Mouse (Mus musculus) midbrain, embryonic 14.5 days (tissue): ENCODE results near the gene Klf2. TPM values are rescaled to one million over a fixed set of nuclear protein-coding genes. Genes with fewer than 3 reads are reported as not detected.

Experiments
- ATAC-seq: fragments of 200-750 bp; cut with Nextera tagmentation; 2 replicates; pipeline ENCODE4 v1.8.0; 2017; ENCODE audit warnings: moderate number of reproducible peaks, moderate library complexity; ENCODE audit not compliant: low FRiP score, low TSS enrichment
- DNase-seq: peaks from one replicate; pipeline ENCODE4 v3.0.0-alpha.2; 2015
- H3K27ac ChIP-seq: fragments of 300-500 bp; sonication (generic); replicated peaks from 2 replicates; pipeline ENCODE4 v1.5.1; 2014; ENCODE audit warnings: mild to moderate bottlenecking, low read depth, low read length, moderate library complexity
- H3K27me3 ChIP-seq: fragments of 300-500 bp; sonication (generic); 2 replicates; pipeline ENCODE4 v1.6.1; 2014; ENCODE audit warnings: low read length, control low read depth, mixed read lengths; ENCODE audit not compliant: control insufficient read depth, insufficient read depth
- H3K36me3 ChIP-seq: fragments of 300-500 bp; sonication (generic); 2 replicates; pipeline ENCODE4 v1.6.1; 2014; ENCODE audit warnings: low read length, control low read depth; ENCODE audit not compliant: control insufficient read depth, insufficient read depth
- H3K4me1 ChIP-seq: fragments of 300-500 bp; sonication (generic); 2 replicates; pipeline ENCODE4 v1.6.1; 2014; ENCODE audit warnings: mild to moderate bottlenecking, antibody characterized with exemption, low read length, control low read depth; ENCODE audit not compliant: control insufficient read depth, insufficient read depth
- H3K4me2 ChIP-seq: fragments of 300-500 bp; sonication (generic); 2 replicates; pipeline ENCODE4 v1.6.1; 2014; ENCODE audit warnings: mild to moderate bottlenecking, low read length, moderate library complexity
- H3K4me3 ChIP-seq: fragments of 300-500 bp; sonication (generic); replicated peaks from 2 replicates; pipeline ENCODE4 v1.5.1; 2014; ENCODE audit warnings: low read depth, low read length
- H3K9ac ChIP-seq: fragments of 300-500 bp; sonication (generic); replicated peaks from 2 replicates; pipeline ENCODE4 v1.6.1; 2014; ENCODE audit warnings: mild to moderate bottlenecking, low read length, moderate library complexity
- H3K9me3 ChIP-seq: fragments of 300-500 bp; sonication (generic); 2 replicates; pipeline ENCODE4 v1.6.1; 2016; ENCODE audit warnings: low read length, control low read depth, mixed read lengths; ENCODE audit not compliant: control insufficient read depth
- WGBS: fragments of 180-500 bp; shearing (Covaris S2); extraction: QIAGEN DNeasy Blood & Tissue Kit; methylation state at CpG from one replicate; pipeline ENCODE4 v1.1.7; 2014; 5-methylcytosine and 5-hydroxymethylcytosine counted together
- polyA plus RNA-seq: library from polyadenylated mRNA; unstranded; fragments of >200 nt; fragmentation: Nextera tagmentation; extraction: Ambion mirVana; gene quantifications from 2 replicates; pipeline ENCODE4 v1.2.1, GENCODE M21; 2014

Gene Klf2
- polyA plus RNA-seq, 1 experiment from 2014 or later: 5.7 TPM

GRCm38 (mm10) chr8:72334144-72334641, 15.4 kb downstream of the Klf2 start:
- Histone ChIP-seq H3K27ac (no peak overlapping the region), H3K4me1 (no peaks in the 10 kb centered on the region), H3K27me3 (no peaks in the 10 kb centered on the region), H3K9me3 (no peaks in the 10 kb centered on the region), H3K36me3 (peaks cover 34% of the 10 kb centered on the region), H3K4me2 (no peak overlapping the region), H3K9ac (no peak overlapping the region), H3K4me3 (no peak overlapping the region)
- no peak for DNase-seq
- WGBS: 71% methylated on average over 4 of the region's 4 CpGs
- ATAC-seq: no peak

- no peaks in the 10 kb centered on the region for H3K27me3 ChIP-seq
- DNase-seq (no peak), ATAC-seq (no peak)
- H3K4me1 ChIP-seq: no peaks in the 10 kb centered on the region
- no peak overlapping the region for H3K4me3 ChIP-seq
- H3K36me3 ChIP-seq: peaks cover 54% of the 10 kb centered on the region
- no peak overlapping the region for H3K4me2 ChIP-seq
- no peak overlapping the region for H3K27ac ChIP-seq
- 82% methylated on average over 2 of the region's 2 CpGs for WGBS
- H3K9me3 ChIP-seq: no peaks in the 10 kb centered on the region
- H3K9ac ChIP-seq: no peak overlapping the region
Observed at GRCm38 (mm10) chr8:72336273-72336672, 17.4 kb downstream of the Klf2 start.

GRCm38 (mm10) chr8:72337034-72337433, 18.2 kb downstream of the Klf2 start:
- Histone ChIP-seq H3K36me3 (peaks cover 62% of the 10 kb centered on the region), H3K4me1 (no peaks in the 10 kb centered on the region), H3K27me3 (no peaks in the 10 kb centered on the region), H3K9ac (no peak overlapping the region), H3K4me3 (no peak overlapping the region), H3K27ac (no peak overlapping the region), H3K9me3 (no peaks in the 10 kb centered on the region), H3K4me2 (no peak overlapping the region)
- no peak for DNase-seq
- no peak for ATAC-seq

GRCm38 (mm10) chr8:72342556-72343300, 23.9 kb downstream of the Klf2 start:
- no peak overlapping the region for H3K4me3 ChIP-seq
- ATAC-seq (no peak), DNase-seq (no peak)
- no peaks in the 10 kb centered on the region for H3K9me3 ChIP-seq
- H3K9ac ChIP-seq: no peak overlapping the region
- H3K4me2 ChIP-seq: no peak overlapping the region
- no peaks in the 10 kb centered on the region for H3K4me1 ChIP-seq
- H3K27ac ChIP-seq: no peak overlapping the region
- H3K36me3 ChIP-seq: peaks cover 83% of the 10 kb centered on the region
- no peaks in the 10 kb centered on the region for H3K27me3 ChIP-seq
- 93% methylated on average over 5 of the region's 5 CpGs for WGBS

- Histone ChIP-seq H3K4me1 (no peaks in the 10 kb centered on the region), H3K27ac (no peak overlapping the region), H3K27me3 (no peaks in the 10 kb centered on the region), H3K36me3 (peaks cover 81% of the 10 kb centered on the region), H3K4me3 (no peak overlapping the region), H3K9me3 (no peaks in the 10 kb centered on the region), H3K9ac (no peak overlapping the region), H3K4me2 (no peak overlapping the region)
- DNase-seq (no peak), ATAC-seq (no peak)
- 90% methylated on average over 4 of the region's 4 CpGs for WGBS
Observed at GRCm38 (mm10) chr8:72343725-72344124, 24.9 kb downstream of the Klf2 start.

- Histone ChIP-seq H3K9me3 (no peaks in the 10 kb centered on the region), H3K4me1 (no peaks in the 10 kb centered on the region), H3K9ac (no peak overlapping the region), H3K27me3 (no peaks in the 10 kb centered on the region), H3K4me3 (no peak overlapping the region), H3K36me3 (peaks cover 60% of the 10 kb centered on the region), H3K4me2 (no peak overlapping the region), H3K27ac (no peak overlapping the region)
- no peak for DNase-seq
- ATAC-seq: no peak
- 100% methylated on average over 1 of the region's 1 CpGs for WGBS
Observed at GRCm38 (mm10) chr8:72347553-72347952, 28.7 kb downstream of the Klf2 start.

- Histone ChIP-seq H3K9me3 (no peaks in the 10 kb centered on the region), H3K4me3 (no peak overlapping the region), H3K36me3 (peaks cover 60% of the 10 kb centered on the region), H3K9ac (no peak overlapping the region), H3K27ac (no peak overlapping the region), H3K4me2 (no peak overlapping the region), H3K4me1 (no peaks in the 10 kb centered on the region), H3K27me3 (no peaks in the 10 kb centered on the region)
- no peak for ATAC-seq
- 98% methylated on average over 2 of the region's 2 CpGs for whole genome bisulfite sequencing
- no peak for DNase-seq
Observed at GRCm38 (mm10) chr8:72348114-72348513, 29.3 kb downstream of the Klf2 start.

- Histone ChIP-seq H3K27me3 (no peaks in the 10 kb centered on the region), H3K4me3 (no peak overlapping the region), H3K4me1 (no peaks in the 10 kb centered on the region), H3K36me3 (peaks cover 62% of the 10 kb centered on the region), H3K4me2 (no peak overlapping the region), H3K9me3 (no peaks in the 10 kb centered on the region), H3K9ac (no peak overlapping the region), H3K27ac (no peak overlapping the region)
- DNase-seq (no peak), ATAC-seq (no peak)
- WGBS: 78% methylated on average over 1 of the region's 1 CpGs
Observed at GRCm38 (mm10) chr8:72348956-72349355, 30.1 kb downstream of the Klf2 start.

GRCm38 (mm10) chr8:72349838-72350237, 31.0 kb downstream of the Klf2 start:
- no peaks in the 10 kb centered on the region for H3K4me1 ChIP-seq
- H3K4me3 ChIP-seq: no peak overlapping the region
- no peaks in the 10 kb centered on the region for H3K9me3 ChIP-seq
- H3K36me3 ChIP-seq: peaks cover 64% of the 10 kb centered on the region
- DNase-seq (no peak), ATAC-seq (no peak)
- no peaks in the 10 kb centered on the region for H3K27me3 ChIP-seq
- H3K9ac ChIP-seq: no peak overlapping the region
- WGBS: 93% methylated on average over 9 of the region's 9 CpGs
- H3K27ac ChIP-seq: no peak overlapping the region
- H3K4me2 ChIP-seq: no peak overlapping the region
